22 mouse cellular contexts compared by ENCODE assay signal in genomic region chr10:94808275-94808674, GRCm38 (mm10).
DNase-seq lines count a peak whose midpoint lies in the region; ATAC-seq and TF ChIP-seq lines count a peak whose summit lies in the region.
"Had no signal": no experiment of that assay in that cellular context is flagged by ENCODE, and none has a peak within 500 bp of the region (broad histone marks: within the 10 kb centered on the region; RNA-seq: fewer than 3 reads in every experiment).

No protein-coding gene starts in this region.

- peak; percentile 57 for ATAC-seq in hindbrain, embryonic 16.5 days
- no peak; the same call in none of the 2 replicates for ATAC-seq in hindbrain, embryonic 11.5 days (ENCODE audit: low FRiP score)
- peak; percentile 75 for ATAC-seq in common myeloid progenitor, adult 5-6 weeks (replicated peaks; ENCODE audit: low read depth, poor library complexity, severe bottlenecking)
- peak; percentile 74 for ATAC-seq in megakaryocyte progenitor cell, adult 5-6 weeks (replicated peaks; ENCODE audit: poor library complexity)
- ATAC-seq: intestine, postnatal 0 days; lung, postnatal 0 days had no signal

- no peak overlapping the region for H3K9ac ChIP-seq in hindbrain, embryonic 16.5 days (ENCODE audit: low read depth, low read length)
- no peak overlapping the region for H3K9ac ChIP-seq in hindbrain, embryonic 11.5 days (ENCODE audit: low read depth, low read length)
- no peak overlapping the region for H3K9ac ChIP-seq in MEL (ENCODE audit: control insufficient read depth, low read depth, low read length, poor library complexity, severe bottlenecking)
- H3K9ac ChIP-seq: embryonic facial prominence, embryonic 12.5 days; forebrain, embryonic 12.5 days; heart, embryonic 12.5 days; midbrain, embryonic 12.5 days had no signal

- WGBS in hindbrain, embryonic 16.5 days, result 71% methylated on average over 6 of the region's 6 CpGs
- WGBS in hindbrain, embryonic 11.5 days, result 76% methylated on average over 6 of the region's 6 CpGs

- no peaks in the 10 kb centered on the region for H3K79me2 ChIP-seq in MEL (ENCODE audit: control insufficient read depth, insufficient read depth, low read length, poor library complexity)

- no peaks in the 10 kb centered on the region for H3K9me3 ChIP-seq in hindbrain, embryonic 16.5 days (ENCODE audit: control insufficient read depth, low read length)
- no peaks in the 10 kb centered on the region for H3K9me3 ChIP-seq in hindbrain, embryonic 11.5 days (ENCODE audit: control insufficient read depth, low read length)
- H3K9me3 ChIP-seq in MEL (replicated peaks; ENCODE audit: insufficient read depth, low read length), result no peaks in the 10 kb centered on the region
- H3K9me3 ChIP-seq: embryonic facial prominence, embryonic 12.5 days; forebrain, embryonic 12.5 days; heart, embryonic 12.5 days; limb, embryonic 10.5 days; midbrain, embryonic 12.5 days had no signal

- no peak overlapping the region for H3K4me3 ChIP-seq in hindbrain, embryonic 16.5 days (ENCODE audit: low read length)
- no peak overlapping the region for H3K4me3 ChIP-seq in hindbrain, embryonic 11.5 days (ENCODE audit: low read depth, low read length)
- H3K4me3 ChIP-seq in MEL (ENCODE audit: control insufficient read depth in 1 of 2, insufficient read depth in 1 of 2, low read depth in 2 of 2, low read length in 2 of 2), result no peak overlapping the region
- H3K4me3 ChIP-seq: embryonic facial prominence, embryonic 12.5 days; forebrain, embryonic 12.5 days; heart, embryonic 12.5 days; limb, embryonic 10.5 days; midbrain, embryonic 12.5 days had no signal

- DNase-seq in hindbrain, embryonic 11.5 days (ENCODE audit: low spot score), result no peak
- DNase-seq in MEL (ENCODE audit: low read depth, low spot score), result peak; percentile 54
- DNase-seq in kidney, postnatal 36 days, result no peak
- no peak for DNase-seq in layer of hippocampus, adult 11-12 months (ENCODE audit: low spot score)
- DNase-seq: adrenal gland, postnatal 25 days; B cell, adult 2 months; cerebellum, postnatal 10 days; heart, postnatal 10 days; kidney, postnatal 25 days; thymus, adult 2 months had no signal

- TF ChIP-seq POLR2A in MEL (IDR thresholded peaks at IDR 0.05; ENCODE audit: control insufficient read depth in 1 of 2, insufficient read depth in 1 of 2, low read depth in 1 of 2, low read length in 2 of 2, poor library complexity in 1 of 2), result no peak

- no peak for TF ChIP-seq RAD21 in MEL (IDR thresholded peaks at IDR 0.05; ENCODE audit: low read depth, low read length)

- H3K27ac ChIP-seq in hindbrain, embryonic 16.5 days (ENCODE audit: low read depth, low read length), result no peak overlapping the region
- no peak overlapping the region for H3K27ac ChIP-seq in hindbrain, embryonic 11.5 days (ENCODE audit: low read depth, low read length)
- no peak overlapping the region for H3K27ac ChIP-seq in MEL (ENCODE audit: control insufficient read depth, low read depth, low read length)
- H3K27ac ChIP-seq: embryonic facial prominence, embryonic 12.5 days; forebrain, embryonic 12.5 days; limb, embryonic 10.5 days; macrophage; midbrain, embryonic 12.5 days; stomach, postnatal 0 days had no signal

- TF ChIP-seq CTCF in MEL (IDR thresholded peaks at IDR 0.05 in 2 of 3, conservative IDR thresholded peaks at IDR 0.05 in 1 of 3; ENCODE audit: control insufficient read depth in 1 of 3, insufficient read depth in 1 of 3, low read depth in 2 of 3, low read length in 3 of 3, poor library complexity in 1 of 3, severe bottlenecking in 1 of 3), result no peak

- no peaks in the 10 kb centered on the region for H3K36me3 ChIP-seq in hindbrain, embryonic 16.5 days (ENCODE audit: control insufficient read depth, insufficient read depth, low read length)
- H3K36me3 ChIP-seq in hindbrain, embryonic 11.5 days (ENCODE audit: control insufficient read depth, insufficient read depth, low read length), result no peaks in the 10 kb centered on the region
- H3K36me3 ChIP-seq in MEL (ENCODE audit: control insufficient read depth in 1 of 2, insufficient read depth in 2 of 2, low read length in 2 of 2), result peaks cover 0 to 11% of the 10 kb centered on the region in 2 experiments; a peak in 3 of 4 replicates
- H3K36me3 ChIP-seq: embryonic facial prominence, embryonic 12.5 days; heart, embryonic 12.5 days; limb, embryonic 10.5 days; midbrain, embryonic 12.5 days had no signal

- peaks cover 2% of the 10 kb centered on the region for H3K4me1 ChIP-seq in hindbrain, embryonic 16.5 days (ENCODE audit: control insufficient read depth, insufficient read depth, low read depth, low read length)
- H3K4me1 ChIP-seq in hindbrain, embryonic 11.5 days (replicated peaks; ENCODE audit: control insufficient read depth, insufficient read depth, low read length), result 0 out of 2 replicates have a peak, but pooled peaks cover 2% of the 10 kb centered on the region
- H3K4me1 ChIP-seq in MEL (ENCODE audit: control insufficient read depth in 1 of 2, insufficient read depth in 2 of 2, low read length in 2 of 2), result peaks cover 0 to 6% of the 10 kb centered on the region in 2 experiments; a peak in 1 of 4 replicates

- peak; percentile 64 to 90 for TF ChIP-seq EP300 in MEL (IDR thresholded peaks at IDR 0.05; ENCODE audit: low read depth in 1 of 2, low read length in 2 of 2)

- no peak overlapping the region for H3K4me2 ChIP-seq in hindbrain, embryonic 16.5 days (ENCODE audit: low read length)
- no peak overlapping the region for H3K4me2 ChIP-seq in hindbrain, embryonic 11.5 days (replicated peaks; ENCODE audit: low read depth, low read length)
- H3K4me2 ChIP-seq: embryonic facial prominence, embryonic 12.5 days; forebrain, embryonic 12.5 days; heart, embryonic 12.5 days; midbrain, embryonic 12.5 days had no signal

- no peaks in the 10 kb centered on the region for H3K27me3 ChIP-seq in hindbrain, embryonic 16.5 days (replicated peaks; ENCODE audit: control insufficient read depth, insufficient read depth, low read length)
- no peaks in the 10 kb centered on the region for H3K27me3 ChIP-seq in hindbrain, embryonic 11.5 days (ENCODE audit: control insufficient read depth, insufficient read depth, low read length)
- no peaks in the 10 kb centered on the region for H3K27me3 ChIP-seq in MEL (ENCODE audit: control insufficient read depth in 1 of 2, insufficient read depth in 2 of 2, low read length in 2 of 2)
- H3K27me3 ChIP-seq: embryonic facial prominence, embryonic 12.5 days; forebrain, embryonic 12.5 days; heart, embryonic 12.5 days; midbrain, embryonic 12.5 days had no signal

TF ChIP-seq in MEL, 35 proteins besides CTCF, POLR2A, EP300 and RAD21:
- TF ChIP-seq ELF1 (IDR thresholded peaks at IDR 0.05; ENCODE audit: low read depth, low read length), result no peak
- no peak for TF ChIP-seq HCFC1 (IDR thresholded peaks at IDR 0.05; ENCODE audit: low read depth, low read length)
- no peak for TF ChIP-seq USF2 (IDR thresholded peaks at IDR 0.05; ENCODE audit: borderline replicate concordance in 1 of 2, insufficient read depth in 1 of 2, low read depth in 1 of 2, low read length in 2 of 2)
- TF ChIP-seq SIN3A (IDR thresholded peaks at IDR 0.05; ENCODE audit: low read length), result peak; percentile 39
- peak; percentile 61 for TF ChIP-seq TAL1 (IDR thresholded peaks at IDR 0.05; ENCODE audit: low read length)
- peak; percentile 54; the same call in 1 of the 2 replicates for TF ChIP-seq MYB (IDR thresholded peaks at IDR 0.05; ENCODE audit: low read depth, low read length)
- no peak for TF ChIP-seq RCOR1 (IDR thresholded peaks at IDR 0.05; ENCODE audit: low read depth, low read length)
- TF ChIP-seq ETS1 (IDR thresholded peaks at IDR 0.05; ENCODE audit: low read depth, low read length), result peak; percentile 57; the same call in 1 of the 2 replicates
- TF ChIP-seq ZKSCAN1 (IDR thresholded peaks at IDR 0.05; ENCODE audit: low read depth, low read length), result no peak
- no peak for TF ChIP-seq KAT2A (conservative IDR thresholded peaks at IDR 0.05; ENCODE audit: low read depth, low read length)
- peak; percentile 81 for TF ChIP-seq TCF12 (IDR thresholded peaks at IDR 0.05; ENCODE audit: low read depth, low read length)
- no peak for TF ChIP-seq TBP (IDR thresholded peaks at IDR 0.05; ENCODE audit: low read depth, low read length)
- no peak for TF ChIP-seq ZC3H11A (IDR thresholded peaks at IDR 0.05; ENCODE audit: low read depth, low read length)
- peak; percentile 60 for TF ChIP-seq GATA1 (IDR thresholded peaks at IDR 0.05; ENCODE audit: low read depth, low read length)
- TF ChIP-seq MAFK (IDR thresholded peaks at IDR 0.05; ENCODE audit: borderline replicate concordance, low read depth, low read length), result no peak
